Mouse (Mus musculus): ENCODE measurements around the gene Gm11397. TPM values are rescaled to one million over a fixed set of nuclear protein-coding genes. Genes with fewer than 3 reads are reported as not detected.
"Not testable (repeated sequence)": the region's sequence is repeated elsewhere in the genome, so short reads cannot be mapped to it uniquely, and the experiment has no call there.

The Gm11397 gene
- polyA plus RNA-seq (2014; fragmentation: Nextera tagmentation; extraction: Ambion mirVana) = not detected in 2 replicates

GRCm38 (mm10) chr13:33395461-33395860, at the start of gene Gm11397:
Gm11397 (plus strand) TSS chr13:33395761.
- H3K27me3 ChIP-seq (ENCODE audit: control insufficient read depth, insufficient read depth, low read length); H3K9me3 ChIP-seq (ENCODE audit: control insufficient read depth, low read length); H3K9ac ChIP-seq (ENCODE audit: low read depth, low read length); H3K4me1 ChIP-seq (ENCODE audit: control insufficient read depth, insufficient read depth, low read length); H3K4me2 ChIP-seq (replicated peaks; ENCODE audit: low read depth, low read length); H3K27ac ChIP-seq (ENCODE audit: low read depth, low read length); ATAC-seq (ENCODE audit: low FRiP score, low TSS enrichment); H3K4me3 ChIP-seq (ENCODE audit: low read length); H3K36me3 ChIP-seq (ENCODE audit: control insufficient read depth, insufficient read depth, low read length): not testable (repeated sequence)
- WGBS = 95% methylated on average over 1 of the region's 2 CpGs

- not testable (repeated sequence) for H3K36me3 ChIP-seq (ENCODE audit: control insufficient read depth, insufficient read depth, low read length); H3K4me2 ChIP-seq (replicated peaks; ENCODE audit: low read depth, low read length); H3K27me3 ChIP-seq (ENCODE audit: control insufficient read depth, insufficient read depth, low read length); ATAC-seq (ENCODE audit: low FRiP score, low TSS enrichment); H3K9me3 ChIP-seq (ENCODE audit: control insufficient read depth, low read length); H3K4me1 ChIP-seq (ENCODE audit: control insufficient read depth, insufficient read depth, low read length); H3K27ac ChIP-seq (ENCODE audit: low read depth, low read length); H3K9ac ChIP-seq (ENCODE audit: low read depth, low read length); H3K4me3 ChIP-seq (ENCODE audit: low read length)
- WGBS = no CpG with 5 or more reads among the region's 1 CpGs
Observed at GRCm38 (mm10) chr13:33356666-33357065, 38.9 kb upstream of the Gm11397 start.

- H3K27ac ChIP-seq (ENCODE audit: low read depth, low read length); H3K27me3 ChIP-seq (ENCODE audit: control insufficient read depth, insufficient read depth, low read length); H3K4me3 ChIP-seq (ENCODE audit: low read length); ATAC-seq (ENCODE audit: low FRiP score, low TSS enrichment); H3K4me1 ChIP-seq (ENCODE audit: control insufficient read depth, insufficient read depth, low read length); H3K9me3 ChIP-seq (ENCODE audit: control insufficient read depth, low read length); H3K4me2 ChIP-seq (replicated peaks; ENCODE audit: low read depth, low read length); H3K9ac ChIP-seq (ENCODE audit: low read depth, low read length); H3K36me3 ChIP-seq (ENCODE audit: control insufficient read depth, insufficient read depth, low read length): not testable (repeated sequence)
Observed at GRCm38 (mm10) chr13:33432714-33433113, 37.2 kb downstream of the Gm11397 start.

Other genes with a start within 250 kb of the Gm11397 start
- gene Serpinb9c, start 236.0 kb upstream of the Gm11397 start, polyA plus RNA-seq (2014; fragmentation: Nextera tagmentation; extraction: Ambion mirVana) = not detected in 2 replicates
- not detected in 2 replicates for gene Serpinb9d, start 202.8 kb upstream of the Gm11397 start, polyA plus RNA-seq (2014; fragmentation: Nextera tagmentation; extraction: Ambion mirVana)
- not detected in 2 replicates for gene Serpinb9e, start 146.1 kb upstream of the Gm11397 start, polyA plus RNA-seq (2014; fragmentation: Nextera tagmentation; extraction: Ambion mirVana)
- gene Serpinb9f, start 71.7 kb upstream of the Gm11397 start, polyA plus RNA-seq (2014; fragmentation: Nextera tagmentation; extraction: Ambion mirVana) = not detected in 2 replicates
- gene Serpinb9g, start 89.0 kb downstream of the Gm11397 start, polyA plus RNA-seq (2014; fragmentation: Nextera tagmentation; extraction: Ambion mirVana) = not detected in 2 replicates